Mouse (Mus musculus): ENCODE data around the gene Traf2.

The Traf2 gene

GRCm38 (mm10) chr2:25541644-25542367 lies 4.9 kb downstream of the Traf2 start:
- no peak for DNase-seq (ENCODE audit: low read depth)

- no peak for DNase-seq (ENCODE audit: low read depth)
Observed at GRCm38 (mm10) chr2:25540541-25540948, 6.2 kb downstream of the Traf2 start.

GRCm38 (mm10) chr2:25536531-25536930 lies 10.2 kb downstream of the Traf2 start:
- no peak for DNase-seq (ENCODE audit: low read depth)

GRCm38 (mm10) chr2:25534866-25535182 lies 11.9 kb downstream of the Traf2 start:
- no peak for DNase-seq (ENCODE audit: low read depth)

- peak; percentile 82 for DNase-seq (ENCODE audit: low read depth)
Observed at GRCm38 (mm10) chr2:25534178-25534865, 12.4 kb downstream of the Traf2 start.

GRCm38 (mm10) chr2:25533707-25534106 lies 13.0 kb downstream of the Traf2 start:
- no peak for DNase-seq (ENCODE audit: low read depth)

GRCm38 (mm10) chr2:25526510-25527302 lies 20.0 kb downstream of the Traf2 start:
- DNase-seq (ENCODE audit: low read depth), result no peak

GRCm38 (mm10) chr2:25509912-25510311 lies 36.8 kb downstream of the Traf2 start:
- peak; percentile 37 for DNase-seq (ENCODE audit: low read depth)

- peak; percentile 53 for DNase-seq (ENCODE audit: low read depth)
Observed at GRCm38 (mm10) chr2:25506964-25507363, 39.8 kb downstream of the Traf2 start.

- DNase-seq (ENCODE audit: low read depth), result no peak
Observed at GRCm38 (mm10) chr2:25505860-25506259, 40.9 kb downstream of the Traf2 start.

- DNase-seq (ENCODE audit: low read depth), result no peak
Observed at GRCm38 (mm10) chr2:25505000-25505399, 41.7 kb downstream of the Traf2 start.

GRCm38 (mm10) chr2:25504538-25504937 lies 42.2 kb downstream of the Traf2 start:
- no peak for DNase-seq (ENCODE audit: low read depth)

GRCm38 (mm10) chr2:25502726-25503125 lies 44.0 kb downstream of the Traf2 start:
- no peak for DNase-seq (ENCODE audit: low read depth)

GRCm38 (mm10) chr2:25501593-25502486 lies 44.9 kb downstream of the Traf2 start, which contains the start of gene C8g:
Gene C8g (minus strand): TSS chr2:25501719.
- DNase-seq (ENCODE audit: low read depth), result peak; percentile 26

- DNase-seq (ENCODE audit: low read depth), result peak; percentile 96
Observed at GRCm38 (mm10) chr2:25500576-25501405, 45.9 kb downstream of the Traf2 start, which contains the start of gene Fbxw5. Gene Fbxw5 (plus strand): TSS chr2:25500750.

GRCm38 (mm10) chr2:25500071-25500575 lies 46.6 kb downstream of the Traf2 start:
- DNase-seq (ENCODE audit: low read depth), result no peak

GRCm38 (mm10) chr2:25498622-25499478 lies 47.9 kb downstream of the Traf2 start:
- no peak for DNase-seq (ENCODE audit: low read depth)

GRCm38 (mm10) chr2:25497846-25498575 lies 48.7 kb downstream of the Traf2 start:
- DNase-seq (ENCODE audit: low read depth), result peak; percentile 34

GRCm38 (mm10) chr2:25496462-25496861 lies 50.3 kb downstream of the Traf2 start:
- peak; percentile 51 for DNase-seq (ENCODE audit: low read depth)
